Mouse (Mus musculus) stomach, postnatal 0 days (tissue): ENCODE data around the gene Trpm5. TPM values are rescaled to one million over a fixed set of nuclear protein-coding genes. Genes with fewer than 3 reads are reported as not detected.

Source experiments
- ATAC-seq: fragments of 200-750 bp; cut with Nextera tagmentation; 2 replicates; pipeline ENCODE4 v1.8.0; 2017; ENCODE audit not compliant: low FRiP score, low TSS enrichment
- DNase-seq: peaks from one replicate; pipeline ENCODE4 v3.0.0-alpha.2; 2016; ENCODE audit warnings: low spot score
- H3K27ac ChIP-seq: fragments of 300-500 bp; sonication (generic); replicated peaks from 2 replicates; pipeline ENCODE4 v1.5.1; 2014; ENCODE audit warnings: mild to moderate bottlenecking, control low read depth
- H3K27me3 ChIP-seq: fragments of 300-500 bp; sonication (generic); 2 replicates; pipeline ENCODE4 v1.6.1; 2014; ENCODE audit warnings: low read length; ENCODE audit not compliant: control insufficient read depth, insufficient read depth
- H3K36me3 ChIP-seq: fragments of 300-500 bp; sonication (generic); 2 replicates; pipeline ENCODE4 v1.6.1; 2014; ENCODE audit warnings: low read length, mixed read lengths; ENCODE audit not compliant: control insufficient read depth, insufficient read depth
- H3K4me1 ChIP-seq: fragments of 300-500 bp; sonication (generic); replicated peaks from 2 replicates; pipeline ENCODE4 v1.6.1; 2014; ENCODE audit warnings: antibody characterized with exemption; ENCODE audit not compliant: control insufficient read depth, insufficient read depth
- H3K4me2 ChIP-seq: fragments of 300-500 bp; sonication (generic); replicated peaks from 2 replicates; pipeline ENCODE4 v1.6.1; 2014; ENCODE audit warnings: low read depth, mild to moderate bottlenecking, control low read depth, moderate library complexity
- H3K4me3 ChIP-seq: fragments of 300-500 bp; sonication (generic); 2 replicates; pipeline ENCODE4 v1.5.1; 2014; ENCODE audit warnings: low read depth, low read length, control low read depth
- H3K9ac ChIP-seq: fragments of 300-500 bp; sonication (generic); 2 replicates; pipeline ENCODE4 v1.6.1; 2014; ENCODE audit warnings: mild to moderate bottlenecking, low read length, control low read depth, mixed read lengths
- H3K9me3 ChIP-seq: fragments of 300-500 bp; sonication (generic); 2 replicates; pipeline ENCODE4 v1.6.1; 2016; ENCODE audit warnings: low read length; ENCODE audit not compliant: control insufficient read depth
- CTCF ChIP-seq: IDR thresholded peaks from 2 replicates; pipeline ENCODE4 v1.5.1; 2016; ENCODE audit warnings: antibody characterized with exemption, low read depth, mild to moderate bottlenecking, moderate library complexity
- EP300 ChIP-seq: optimal IDR thresholded peaks from 2 replicates; pipeline ENCODE3; 2016; ENCODE audit warnings: antibody characterized with exemption
- WGBS: fragments of 180-500 bp; shearing (Covaris S2); extraction: QIAGEN DNeasy Blood & Tissue Kit; methylation state at CpG from one replicate; pipeline ENCODE4 v1.1.7; 2014; 5-methylcytosine and 5-hydroxymethylcytosine counted together
- polyA plus RNA-seq: library from polyadenylated mRNA; unstranded; fragments of >200 nt; fragmentation: Nextera tagmentation; extraction: Ambion mirVana; gene quantifications from 2 replicates; pipeline ENCODE4 v1.2.1, GENCODE M21; 2015

Gene Trpm5
- polyA plus RNA-seq, 1 experiment from 2014 or later = 2.0 TPM

GRCm38 (mm10) chr7:143069751-143070400 lies 24.6 kb downstream of the Trpm5 start:
- 7% methylated on average over 30 of the region's 30 CpGs for WGBS
- Histone ChIP-seq H3K27ac (peak overlapping the region; percentile 81), H3K4me1 (peaks cover 6% of the 10 kb centered on the region; the same call in 1 of the 2 replicates), H3K9me3 (no peaks in the 10 kb centered on the region), H3K27me3 (no peaks in the 10 kb centered on the region), H3K9ac (peak overlapping the region; percentile 71), H3K4me3 (peak overlapping the region; percentile 57), H3K36me3 (peaks cover 24% of the 10 kb centered on the region), H3K4me2 (peak overlapping the region; percentile 84)
- ATAC-seq = peak; percentile 8
- TF ChIP-seq CTCF (no peak), EP300 (no peak)
- peak; percentile 47 for DNase-seq

- Histone ChIP-seq H3K36me3 (peaks cover 30% of the 10 kb centered on the region), H3K9ac (peak within 1 kb of the TSS; percentile 71), H3K27me3 (no peaks in the 10 kb centered on the region), H3K27ac (peak within 1 kb of the TSS; percentile 96), H3K4me1 (peaks cover 6% of the 10 kb centered on the region; the same call in 1 of the 2 replicates), H3K4me2 (peak within 1 kb of the TSS; percentile 84), H3K9me3 (no peaks in the 10 kb centered on the region), H3K4me3 (peak within 1 kb of the TSS; percentile 57)
- peak; percentile 91 for TF ChIP-seq EP300
- no peak for TF ChIP-seq CTCF
- WGBS = under 1% methylated on average over 51 of the region's 51 CpGs
- peak; percentile 96 for ATAC-seq
- DNase-seq = peak; percentile 98
Measured at GRCm38 (mm10) chr7:143068882-143069591, 25.4 kb downstream of the Trpm5 start, which contains the start of gene Tssc4. Gene Tssc4 (plus strand): TSS chr7:143069249.

GRCm38 (mm10) chr7:143068316-143068881 lies 26.0 kb downstream of the Trpm5 start:
- no peak for DNase-seq
- H3K4me3 ChIP-seq = peak overlapping the region; percentile 20; the same call in 1 of the 2 replicates

GRCm38 (mm10) chr7:143067897-143068296 lies 26.5 kb downstream of the Trpm5 start:
- TF ChIP-seq CTCF (no peak), EP300 (no peak)
- DNase-seq = no peak
- WGBS = 65% methylated on average over 3 of the region's 3 CpGs
- ATAC-seq = no peak
- Histone ChIP-seq H3K9ac (no peak overlapping the region), H3K27me3 (no peaks in the 10 kb centered on the region), H3K4me3 (no peak overlapping the region), H3K4me2 (no peak overlapping the region), H3K9me3 (no peaks in the 10 kb centered on the region), H3K27ac (peak overlapping the region; percentile 96), H3K4me1 (peaks cover 6% of the 10 kb centered on the region; the same call in 1 of the 2 replicates), H3K36me3 (peaks cover 35% of the 10 kb centered on the region)

More at GRCm38 (mm10) chr7:143068316-143068881, 26.0 kb downstream of the Trpm5 start:
- peak overlapping the region; percentile 47 for H3K4me2 ChIP-seq
- peaks cover 35% of the 10 kb centered on the region for H3K36me3 ChIP-seq
- peak overlapping the region; percentile 48; the same call in 1 of the 2 replicates for H3K9ac ChIP-seq
- WGBS = 49% methylated on average over 13 of the region's 13 CpGs
- TF ChIP-seq EP300 (no peak), CTCF (no peak)
- H3K27me3 ChIP-seq = no peaks in the 10 kb centered on the region
- peak overlapping the region; percentile 96 for H3K27ac ChIP-seq
- peaks cover 6% of the 10 kb centered on the region; the same call in 1 of the 2 replicates for H3K4me1 ChIP-seq
- peak; percentile 1; the same call in 1 of the 2 replicates for ATAC-seq
- H3K9me3 ChIP-seq = no peaks in the 10 kb centered on the region

- Histone ChIP-seq H3K36me3 (peaks cover 37% of the 10 kb centered on the region), H3K27ac (peak overlapping the region; percentile 96; the same call in 1 of the 2 replicates)
Measured at GRCm38 (mm10) chr7:143067469-143067868, 27.0 kb downstream of the Trpm5 start.

More at GRCm38 (mm10) chr7:143067469-143067868, 27.0 kb downstream of the Trpm5 start:
- no peak for ATAC-seq
- H3K4me2 ChIP-seq = no peak overlapping the region
- 54% methylated on average over 2 of the region's 2 CpGs for WGBS
- no peaks in the 10 kb centered on the region for H3K27me3 ChIP-seq
- no peak overlapping the region for H3K9ac ChIP-seq
- H3K4me1 ChIP-seq = peaks cover 6% of the 10 kb centered on the region; the same call in 1 of the 2 replicates
- no peak overlapping the region for H3K4me3 ChIP-seq
- H3K9me3 ChIP-seq = no peaks in the 10 kb centered on the region
- DNase-seq = no peak
- no peak for TF ChIP-seq EP300
- no peak for TF ChIP-seq CTCF
